Mouse (Mus musculus) liver, adult 2 months (tissue): ENCODE data around the gene Ifitm1.

Experiments
- CTCF ChIP-seq: fragments of 200-500 bp; IDR thresholded peaks from 2 replicates; pipeline ENCODE4 v1.5.1; 2011; ENCODE audit warnings: low read depth, low read length, control low read depth
- POLR2A ChIP-seq: fragments of 200-500 bp; IDR thresholded peaks from 2 replicates; pipeline ENCODE4 v1.6.1; 2011; ENCODE audit warnings: low read length, control low read depth; ENCODE audit not compliant: insufficient read depth; ENCODE audit errors: extremely low read depth

GRCm38 (mm10) chr7:140998853-140999700 lies 32.1 kb downstream of the Ifitm1 start:
- TF ChIP-seq CTCF (no peak), POLR2A (no peak)
